Mouse (Mus musculus) kidney, adult 2 months (tissue): ENCODE measurements around the gene Cnnm2.

Experiments used
- CTCF ChIP-seq: fragments of 200-500 bp; conservative IDR thresholded peaks from 2 replicates; pipeline ENCODE4 v1.5.1; 2011; ENCODE audit warnings: low read depth, mild to moderate bottlenecking, control low read depth, low read length, moderate library complexity, mixed read lengths; ENCODE audit not compliant: insufficient read depth, insufficient read length
- POLR2A ChIP-seq: fragments of 200-500 bp; IDR thresholded peaks from one replicate; pipeline ENCODE4 v1.6.1; 2011; ENCODE audit warnings: low read depth, low read length, control low read depth

- no peak for TF ChIP-seq POLR2A
- TF ChIP-seq CTCF = no peak
Measured at GRCm38 (mm10) chr19:46834301-46834700, 72.9 kb downstream of the Cnnm2 start.
